Mouse (Mus musculus) layer of hippocampus, postnatal 25 days (tissue): Measurements from ENCODE around the gene Sapcd1. TPM values are rescaled to one million over a fixed set of nuclear protein-coding genes. Genes with fewer than 3 reads are reported as not detected.
"Not testable (repeated sequence)": the region's sequence is repeated elsewhere in the genome, so short reads cannot be mapped to it uniquely, and the experiment has no call there.

Experiments
- DNase-seq, 2 experiments: peaks; one replicate each; pipeline ENCODE4 v3.0.0; 2022; ENCODE audit warnings: mixed read lengths in 2 of 2, low spot score in 1 of 2; ENCODE audit errors: extremely low spot score in 1 of 2
- total RNA-seq, 2 experiments: library from RNA; stranded (reverse); gene quantifications; 2 replicates each; pipeline ENCODE4 v1.2.3; 2021

Gene Sapcd1
- total RNA-seq, 2 experiments from 2014 or later, result 0.64 to 1.1 TPM

DNA sequence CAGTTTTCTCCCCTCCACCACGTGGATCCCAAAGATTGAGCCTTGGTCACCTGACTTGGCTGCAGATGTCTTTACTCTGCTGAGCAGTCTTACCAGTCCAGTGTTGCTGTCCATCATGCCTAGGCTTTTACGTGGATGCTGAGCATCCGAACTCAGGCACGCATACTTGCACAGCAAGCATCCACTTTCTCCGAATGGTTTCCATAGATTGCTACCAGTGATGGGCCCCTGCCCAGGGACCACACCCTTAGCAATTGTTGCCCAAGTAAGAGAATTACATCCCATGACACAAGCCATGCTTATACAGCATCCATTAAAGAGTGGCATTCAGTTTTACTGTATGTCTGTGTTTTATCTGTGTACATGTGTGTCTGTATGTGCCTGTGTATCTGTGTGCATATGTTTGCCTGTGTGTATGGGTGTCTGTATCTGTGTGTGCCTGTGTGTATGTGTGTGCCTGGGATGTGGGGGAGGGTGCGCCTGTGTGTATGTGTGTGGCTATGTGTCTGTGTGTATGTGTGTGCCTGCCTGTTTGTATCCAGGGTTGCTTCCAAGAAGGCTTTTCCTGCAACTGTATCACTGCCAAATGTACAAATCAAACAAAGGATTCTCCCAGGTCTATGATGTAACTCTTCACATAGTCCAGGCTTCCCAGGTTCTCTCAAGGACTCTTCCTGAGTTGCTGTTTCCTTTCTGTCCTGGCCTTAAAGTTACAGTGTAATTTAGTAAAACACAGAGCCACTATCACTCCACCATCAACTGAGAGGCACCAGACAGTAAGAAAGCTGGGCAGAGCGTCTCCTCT lies 28.1 kb upstream of the Sapcd1 start:
- DNase-seq, result no peak

DNA sequence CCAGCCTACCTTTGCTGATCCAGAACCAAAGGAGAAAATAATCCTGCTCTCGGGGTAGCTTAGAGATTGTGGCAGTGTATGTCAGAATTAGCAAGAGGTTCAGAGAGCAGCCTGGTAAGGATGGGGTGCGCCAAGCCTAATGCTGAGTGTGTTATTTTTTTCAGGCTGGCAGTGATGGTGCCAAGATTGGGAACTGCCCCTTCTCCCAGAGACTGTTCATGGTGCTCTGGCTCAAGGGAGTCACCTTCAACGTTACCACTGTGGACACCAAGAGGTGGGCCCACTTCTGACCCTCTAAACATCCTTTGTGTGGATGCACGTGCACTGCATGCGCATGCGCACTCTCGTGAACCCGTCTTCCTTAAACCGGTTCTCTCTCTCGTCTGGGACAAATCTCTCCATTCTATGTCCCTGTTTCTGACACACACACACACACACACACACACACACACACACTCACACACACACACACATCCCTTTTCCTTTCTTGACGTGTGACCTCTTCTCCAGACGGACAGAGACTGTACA lies 24.5 kb upstream of the Sapcd1 start:
- DNase-seq, result no peak

DNA sequence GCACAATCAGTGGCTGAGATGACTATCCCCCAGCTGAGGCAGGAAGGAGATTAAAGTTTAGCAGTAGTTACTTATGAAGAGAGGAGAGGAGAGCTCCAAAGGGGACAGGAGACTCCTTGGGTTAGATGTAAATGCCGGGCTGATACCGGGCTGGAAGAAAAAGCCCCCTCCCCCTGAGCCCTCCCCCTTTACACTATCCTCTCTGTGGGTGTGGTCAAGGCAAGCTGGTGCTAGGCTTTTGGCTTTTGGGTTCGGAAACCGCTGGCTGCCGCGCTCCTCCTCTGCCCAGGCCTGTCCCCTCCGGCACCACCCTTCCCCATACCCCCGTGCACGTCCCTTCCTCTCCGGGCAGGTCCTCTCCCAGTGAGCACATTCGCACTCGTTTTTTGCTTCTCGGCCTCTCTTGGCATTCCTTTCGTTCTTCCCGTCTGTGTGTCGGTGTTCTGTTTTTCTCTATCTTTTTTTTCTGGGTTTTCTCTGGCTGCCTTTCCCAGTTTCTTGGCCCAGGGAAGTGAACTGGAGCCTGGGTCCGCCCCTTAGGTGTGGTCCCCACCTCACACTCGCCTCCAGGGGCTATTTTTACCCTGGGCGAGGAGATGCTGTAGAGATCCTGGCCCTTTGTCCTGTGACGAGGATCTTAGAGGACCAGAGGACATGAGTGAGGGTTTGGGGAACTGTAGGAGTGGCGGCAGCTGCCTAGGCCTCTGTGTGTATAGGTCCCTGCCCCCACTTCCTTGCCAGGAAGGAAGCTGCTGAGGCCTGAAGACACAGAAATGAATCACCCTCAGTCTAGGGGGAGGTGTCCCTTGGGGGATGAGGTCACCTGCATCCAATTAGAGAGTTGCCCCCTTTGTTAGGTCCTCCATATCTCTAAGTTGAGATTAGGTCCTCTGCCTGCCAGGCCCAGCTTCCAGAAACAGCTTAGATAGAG lies 23.6 kb upstream of the Sapcd1 start:
- DNase-seq, result no peak

DNA sequence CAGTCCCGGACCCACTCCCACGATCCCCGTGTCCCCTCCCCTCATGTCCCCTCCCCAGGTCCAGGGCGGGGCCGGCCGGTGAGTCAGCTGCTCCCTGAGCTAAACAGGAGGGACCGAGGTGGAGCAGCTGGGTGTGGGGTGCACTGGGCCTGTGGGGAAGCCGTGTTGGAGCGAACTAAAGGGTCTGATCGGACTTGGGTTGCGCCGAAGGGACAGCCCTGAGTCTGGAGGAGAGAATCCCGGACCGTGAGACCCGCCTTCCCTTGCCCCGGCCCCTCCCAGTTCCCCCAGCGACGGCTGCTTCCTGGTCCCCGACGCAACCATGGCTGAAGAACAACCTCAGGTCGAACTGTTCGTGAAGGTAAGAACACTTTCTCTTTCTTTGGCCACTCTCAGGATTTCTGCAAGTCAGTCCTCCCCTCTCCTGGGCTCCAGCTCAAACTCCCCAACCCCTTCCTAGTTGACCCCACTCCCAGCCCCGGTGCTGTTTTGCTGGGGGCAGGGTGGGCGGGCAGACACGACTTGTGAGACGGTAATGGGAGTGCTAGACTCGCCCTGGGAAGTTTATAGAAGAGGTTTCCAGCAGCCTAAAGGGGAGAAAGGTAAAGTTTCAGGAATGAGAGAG lies 22.4 kb upstream of the Sapcd1 start:
- DNase-seq, result no peak

DNA sequence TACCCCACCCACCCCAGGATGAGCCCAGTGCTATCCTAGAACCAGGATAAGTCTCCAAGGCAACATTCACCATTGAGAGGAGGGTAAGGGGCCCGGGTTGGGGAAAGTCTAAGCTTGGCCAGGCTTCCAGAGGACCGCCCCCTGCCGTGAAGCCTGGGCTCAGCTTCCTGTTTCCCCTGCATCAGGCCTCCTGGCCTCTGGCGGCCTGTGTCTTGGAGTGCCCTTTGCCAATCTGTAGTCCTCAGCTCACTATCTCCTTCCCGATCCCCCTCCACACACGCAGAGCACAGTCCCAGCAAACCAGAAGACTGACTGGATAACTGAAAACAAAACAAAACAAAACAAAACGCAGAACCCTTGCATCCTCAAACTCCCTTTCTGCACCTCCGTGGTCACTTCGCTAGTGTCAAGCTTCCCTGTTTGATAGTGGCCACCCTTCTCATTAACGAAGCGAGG lies 21.8 kb upstream of the Sapcd1 start, which contains the start of gene Clic1:
TSS of gene Clic1 (plus strand) at position 406 of the 456 bp plus-strand sequence.
- DNase-seq, result no peak

DNA sequence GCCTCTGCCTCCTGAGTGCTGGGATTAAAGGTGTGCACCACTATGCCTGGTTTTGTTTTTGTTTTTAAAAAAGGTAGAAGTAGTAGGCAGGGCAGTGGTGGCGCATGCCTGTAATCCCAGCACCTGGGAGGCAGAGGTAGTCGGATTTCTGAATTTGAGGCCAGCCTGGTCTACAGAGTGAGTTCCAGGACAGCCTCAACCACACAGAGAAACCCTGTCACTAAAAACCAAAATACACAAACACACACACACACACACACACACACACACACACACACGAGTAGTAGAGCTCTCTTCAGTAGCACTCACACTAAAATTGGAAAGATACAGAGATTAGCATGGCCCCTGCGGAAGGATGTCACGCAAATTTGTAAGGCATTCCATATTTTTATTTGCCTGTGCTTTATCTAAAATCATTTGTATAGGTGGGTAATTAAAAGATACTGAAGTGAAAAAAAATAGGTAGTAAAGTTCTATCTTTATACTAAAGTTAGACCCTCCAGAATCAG lies 21.2 kb upstream of the Sapcd1 start:
- DNase-seq, result no peak

DNA sequence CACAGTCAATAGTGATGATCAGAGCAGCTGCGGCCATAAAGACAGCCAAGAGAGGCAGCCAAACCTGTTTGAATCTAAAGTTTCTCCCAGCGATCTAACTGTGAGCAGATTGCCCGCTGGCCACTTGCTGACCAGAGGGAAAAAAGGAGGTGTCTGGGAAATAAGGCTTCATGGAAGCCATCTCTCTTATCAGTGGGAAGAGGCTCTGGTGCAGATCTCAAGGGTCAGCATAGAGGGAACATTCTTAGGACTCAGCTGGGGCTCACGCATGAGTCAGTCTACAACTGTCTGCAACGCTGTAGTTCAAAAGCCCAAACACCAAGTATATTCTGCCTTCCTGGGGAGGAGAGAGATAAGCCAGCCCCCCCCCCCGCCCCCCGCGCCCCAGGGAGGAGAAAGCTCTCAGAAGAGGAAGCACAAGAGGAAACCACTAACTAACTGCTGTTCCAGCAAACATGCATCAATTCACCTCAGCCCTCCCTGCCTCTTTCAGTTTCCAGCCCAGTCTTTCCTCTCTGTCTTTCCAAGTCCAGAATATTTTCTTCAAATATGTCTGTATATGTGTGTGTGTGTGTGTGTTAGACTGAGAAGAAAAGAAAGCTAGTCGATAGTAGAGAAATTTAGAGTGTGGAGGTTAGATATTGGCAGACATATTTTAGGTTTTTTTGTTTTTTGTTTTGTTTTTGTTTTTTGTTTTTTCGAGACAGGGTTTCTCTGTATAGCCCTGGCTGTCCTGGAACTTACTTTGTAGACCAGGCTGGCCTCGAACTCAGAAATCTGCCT lies 20.5 kb upstream of the Sapcd1 start:
- DNase-seq, result no peak

DNA sequence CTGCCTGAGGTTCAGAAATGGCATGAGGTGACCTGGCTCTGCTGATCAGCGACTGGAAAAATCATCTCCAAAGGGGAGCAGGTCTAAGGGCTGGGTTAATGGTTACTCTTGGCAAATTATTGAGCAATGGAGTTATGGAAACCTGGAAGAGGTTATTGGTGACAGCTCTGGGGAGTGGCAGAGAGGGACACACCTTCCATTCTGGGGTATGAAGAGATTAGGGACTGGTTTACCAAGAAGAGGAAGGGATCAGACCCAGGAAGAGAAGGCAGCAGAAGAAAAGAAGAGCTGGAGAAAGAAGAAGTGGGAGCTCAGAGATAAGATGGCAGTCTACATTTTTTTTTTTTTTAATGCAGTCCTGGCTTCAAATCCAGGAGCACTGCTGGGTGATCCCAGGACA lies 19.9 kb upstream of the Sapcd1 start:
- DNase-seq, result no peak

DNA sequence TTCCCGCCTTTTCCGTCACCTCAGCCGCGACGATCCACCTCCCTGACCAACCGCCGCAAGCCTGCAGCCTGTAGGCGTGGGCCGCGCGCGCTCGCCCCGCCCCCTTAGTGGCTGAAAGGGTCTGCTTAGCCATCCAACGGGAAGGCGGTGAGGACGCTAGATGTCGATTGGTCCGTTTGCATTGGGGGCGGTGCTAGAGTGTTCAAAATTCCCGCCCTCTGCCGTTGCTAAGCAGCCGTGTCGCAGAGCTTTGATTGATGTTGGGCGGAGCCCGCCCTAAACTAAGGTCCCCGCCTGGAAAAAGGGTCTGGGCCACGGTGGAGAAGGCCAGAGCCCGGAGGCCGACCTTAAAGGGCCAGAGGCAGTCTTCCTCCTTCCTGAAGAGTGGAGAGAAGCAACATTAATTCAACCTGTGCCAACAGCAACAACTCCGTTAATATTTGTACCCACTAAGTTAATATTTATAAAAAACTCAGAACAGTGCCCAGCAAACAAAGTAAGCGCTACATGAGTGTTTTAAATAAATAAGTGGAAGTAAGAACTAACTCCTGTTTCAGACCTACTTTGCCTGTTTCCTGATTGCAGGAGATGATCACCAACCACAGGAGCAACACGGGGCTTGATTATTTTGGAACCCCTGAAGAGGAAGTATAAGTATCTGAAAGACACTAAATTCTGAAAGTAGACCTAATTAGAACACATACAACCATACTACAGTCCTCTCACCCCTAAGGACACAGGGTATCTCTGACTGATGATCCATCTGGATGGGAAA lies 19.1 kb upstream of the Sapcd1 start, which contains the start of gene Msh5:
TSS of gene Msh5 (minus strand) at position 65 of the 775 bp plus-strand sequence.
- DNase-seq, result peak; percentile 69 to 84

DNA sequence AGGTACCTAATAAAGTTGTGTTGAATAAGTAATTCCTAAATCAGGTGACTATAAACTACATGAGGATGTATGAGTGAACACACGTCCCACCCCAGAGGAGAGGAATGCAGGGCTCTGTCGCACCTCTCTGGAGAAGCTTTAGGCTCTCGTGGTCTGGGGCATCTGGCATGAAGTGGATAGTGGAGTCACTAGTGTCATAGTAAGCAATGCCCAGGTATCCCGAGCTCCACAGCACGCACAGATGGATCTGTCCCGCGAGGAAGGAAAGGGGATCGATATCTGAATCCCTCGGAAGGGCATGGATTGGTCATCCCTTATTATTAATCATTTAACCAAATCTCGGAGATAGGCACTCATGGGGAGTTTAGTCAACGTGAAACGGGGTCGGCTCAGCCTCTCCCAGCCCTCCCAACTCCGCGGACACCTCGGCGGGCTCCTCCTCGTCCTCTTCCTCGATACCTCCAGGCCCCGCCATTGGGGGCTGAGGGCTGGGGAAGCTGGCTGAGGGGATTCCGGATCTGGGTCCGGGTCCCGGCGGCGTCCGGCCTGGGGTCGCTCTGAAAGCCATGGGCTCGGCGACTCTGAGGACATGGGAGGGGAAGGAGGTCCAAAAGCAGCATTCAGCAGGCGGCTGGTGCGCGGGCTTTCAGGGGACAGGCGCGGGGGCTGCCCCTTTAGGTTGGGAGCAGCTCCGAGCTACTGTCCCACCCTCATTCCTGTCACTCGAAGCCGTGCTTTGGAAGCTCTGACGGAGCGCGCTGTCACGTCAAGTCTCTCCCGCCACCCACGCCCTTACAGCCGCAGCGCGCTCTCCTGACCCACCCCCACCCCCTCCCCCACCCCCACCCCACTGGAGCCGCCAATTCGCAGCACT lies 18.2 kb upstream of the Sapcd1 start:
- no peak for DNase-seq

DNA sequence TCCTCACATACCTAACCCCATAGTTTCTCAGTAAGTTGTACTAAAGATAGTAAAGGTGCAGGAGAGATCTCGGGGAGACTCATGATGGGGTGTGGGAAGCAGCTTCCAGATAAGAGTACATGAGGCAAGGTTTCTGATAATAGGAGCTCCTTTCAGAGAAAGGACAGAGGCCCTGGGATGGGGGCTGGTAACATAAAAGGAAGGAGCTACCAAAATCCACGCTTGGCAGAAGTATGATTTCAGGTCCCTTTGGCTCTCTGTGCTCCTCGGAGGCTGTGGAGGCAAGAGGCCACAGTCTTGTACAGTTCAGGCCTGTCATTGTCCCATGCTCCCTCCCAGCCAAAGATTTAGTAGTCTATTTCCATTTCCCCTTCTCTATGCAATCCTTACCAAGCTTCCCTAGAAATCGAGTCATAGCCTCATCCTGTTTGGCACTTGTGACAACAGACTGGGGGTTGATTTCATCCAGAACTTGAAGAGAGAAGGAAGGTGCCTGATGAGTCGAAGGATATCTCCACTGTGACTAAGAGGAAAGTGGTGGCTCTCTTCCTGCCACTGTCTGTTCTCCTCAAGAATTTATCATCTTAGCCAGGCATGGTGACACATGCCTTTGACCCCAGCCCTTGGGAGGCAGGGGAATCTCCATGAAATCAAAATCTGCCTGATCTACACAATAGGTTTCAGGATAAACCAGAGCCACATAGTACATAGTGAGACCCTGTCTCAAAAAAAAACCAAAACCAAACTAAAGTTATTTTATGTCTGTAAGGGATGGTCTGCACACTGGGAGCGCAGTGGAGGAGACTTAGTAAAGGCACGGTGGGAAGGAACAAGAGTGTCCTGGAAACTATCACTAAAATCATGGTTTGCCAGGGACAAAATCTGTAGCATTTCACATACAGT lies 17.3 kb upstream of the Sapcd1 start:
- no peak for DNase-seq

DNA sequence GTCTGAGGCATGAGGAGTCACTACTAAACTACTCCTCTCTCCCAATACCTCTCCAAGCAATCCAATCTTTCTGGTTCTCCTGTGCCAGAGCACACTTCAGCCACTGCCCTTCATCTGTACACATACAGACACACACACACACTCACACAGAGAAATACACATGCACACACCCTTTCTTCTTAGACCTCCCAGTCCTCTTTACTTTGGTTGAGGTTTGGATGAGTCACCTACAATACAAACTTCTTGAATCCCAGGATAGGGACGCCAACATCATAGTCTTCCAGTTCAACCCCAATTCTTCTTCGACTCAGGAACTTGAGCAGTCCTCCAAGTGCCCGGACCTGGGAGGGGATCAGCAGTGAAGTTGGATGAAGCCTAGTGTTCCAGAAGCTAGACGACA lies 16.0 kb upstream of the Sapcd1 start:
- DNase-seq, result no peak

DNA sequence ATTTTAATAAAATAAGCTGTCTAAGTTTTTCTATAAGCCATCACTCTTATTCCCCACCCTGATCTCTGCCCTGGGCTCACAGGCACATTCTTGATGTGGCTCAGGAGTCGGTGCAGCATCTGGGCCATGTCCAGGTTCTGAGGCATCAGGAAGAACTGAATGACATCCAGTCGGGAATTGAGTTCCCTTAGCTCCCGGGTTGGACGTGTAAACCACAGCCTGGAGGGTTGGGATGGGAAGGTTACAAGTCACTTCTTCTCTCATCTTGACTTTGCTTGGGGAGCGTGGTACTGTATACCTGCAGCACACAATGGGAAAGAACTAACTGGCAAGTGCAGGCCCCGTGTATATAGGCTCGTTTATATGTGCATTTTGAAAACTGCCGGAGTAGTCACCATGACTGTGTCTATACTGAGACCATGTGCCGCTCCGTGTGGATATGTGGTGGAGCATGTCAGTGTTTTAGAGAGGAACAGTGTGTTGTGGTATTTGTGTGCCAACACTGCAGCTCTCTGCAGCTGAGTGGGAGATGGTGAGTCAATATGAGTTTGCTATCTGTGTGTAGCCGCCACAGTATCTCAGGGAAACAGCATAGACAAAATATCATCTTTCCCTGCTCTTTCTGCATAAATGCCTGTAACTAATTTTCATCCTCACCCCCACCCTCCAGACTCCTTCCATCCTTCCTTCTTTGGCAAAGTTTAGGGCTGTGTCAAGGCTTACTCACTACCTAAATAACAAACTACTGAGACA lies 11.5 kb upstream of the Sapcd1 start:
- DNase-seq, result no peak

DNA sequence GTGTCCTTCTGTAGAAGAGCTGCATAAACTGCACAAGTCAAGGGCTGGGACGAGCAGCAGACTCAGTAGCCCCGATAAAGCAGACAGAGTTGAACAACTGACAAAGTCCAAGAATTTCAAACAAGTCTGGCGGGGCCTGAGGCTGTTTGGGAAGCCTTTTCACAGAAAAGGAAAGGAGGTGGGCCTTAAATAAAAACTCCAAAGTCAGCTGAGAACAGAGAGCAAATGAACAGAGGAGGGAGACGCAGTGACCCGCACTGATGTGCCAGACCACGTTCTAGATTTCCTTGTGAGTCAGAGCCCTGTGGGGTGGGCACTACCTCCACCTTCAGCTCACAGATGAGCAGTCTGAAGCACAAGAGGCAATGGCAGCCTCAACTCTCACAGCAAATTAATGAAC lies 7.1 kb upstream of the Sapcd1 start:
- no peak for DNase-seq

DNA sequence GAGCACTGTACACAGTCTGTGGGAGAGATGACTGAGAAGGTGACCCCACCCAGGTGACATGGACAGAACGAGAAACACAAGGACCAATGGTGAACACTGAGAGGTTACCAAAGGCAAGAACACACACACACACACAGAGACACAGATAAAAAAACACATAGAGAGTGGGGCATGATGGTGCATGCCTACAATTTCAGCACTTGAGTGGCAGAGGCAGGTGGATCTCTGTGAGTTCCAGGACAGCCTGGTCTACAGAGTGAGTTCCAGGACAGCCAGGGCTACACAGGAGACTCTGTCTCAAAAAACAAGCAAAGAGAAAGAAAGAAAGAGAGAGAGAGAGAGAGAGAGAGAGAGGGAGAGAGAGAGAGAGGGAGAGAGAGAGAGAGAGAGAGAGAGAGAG lies 5.9 kb upstream of the Sapcd1 start:
- DNase-seq, result not testable (repeated sequence)

DNA sequence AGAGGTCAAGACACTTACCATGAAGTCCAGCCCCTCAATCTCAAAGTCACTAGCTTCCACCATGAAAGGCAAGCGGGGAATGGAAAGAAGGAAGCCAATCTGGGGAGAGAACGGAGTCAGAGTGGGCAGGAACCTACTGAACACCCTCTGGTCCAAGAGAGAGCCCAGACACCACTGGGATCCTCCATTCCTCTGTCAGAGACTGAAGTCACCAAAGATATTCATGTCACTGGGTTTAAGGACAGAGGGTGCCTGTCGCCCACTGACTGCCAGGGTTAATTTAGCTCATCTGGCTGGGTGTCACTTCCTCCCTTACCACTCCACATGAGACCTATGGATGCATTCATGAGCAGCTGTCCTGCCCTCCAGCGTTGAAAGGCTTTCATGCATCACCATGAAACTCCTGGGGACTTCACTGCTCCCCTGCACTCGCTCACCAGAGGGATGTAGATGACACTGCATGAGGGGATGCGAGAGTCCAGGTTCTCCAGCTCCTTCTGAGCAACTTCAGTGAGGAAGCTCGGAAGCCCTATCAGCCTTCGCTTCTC lies 4.6 kb upstream of the Sapcd1 start:
- DNase-seq, result no peak
